Mouse (Mus musculus) small intestine, adult 2 months (tissue): ENCODE measurements around the gene Abraxas1. TPM values are rescaled to one million over a fixed set of nuclear protein-coding genes. Genes with fewer than 3 reads are reported as not detected.

ENCODE experiments used
- H3K27ac ChIP-seq: fragments of 200-500 bp; 2 replicates; pipeline ENCODE4 v1.5.1; 2012; ENCODE audit warnings: low read depth, low read length, control low read depth, inconsistent platforms; ENCODE audit not compliant: insufficient read depth
- H3K27me3 ChIP-seq: fragments of 200-500 bp; 2 replicates; pipeline ENCODE4 v1.6.1; 2012; ENCODE audit warnings: mild to moderate bottlenecking, moderate library complexity, low read length, inconsistent platforms; ENCODE audit not compliant: control insufficient read depth, insufficient read depth
- H3K36me3 ChIP-seq: fragments of 200-500 bp; 2 replicates; pipeline ENCODE4 v1.6.1; 2012; ENCODE audit warnings: mild to moderate bottlenecking, low read length, control low read depth, inconsistent platforms; ENCODE audit not compliant: control insufficient read depth, insufficient read depth
- H3K4me1 ChIP-seq: fragments of 200-500 bp; 2 replicates; pipeline ENCODE4 v1.6.1; 2012; ENCODE audit warnings: low read length, inconsistent platforms, mixed read lengths; ENCODE audit not compliant: control insufficient read depth, insufficient read depth, insufficient read length
- H3K4me3 ChIP-seq: fragments of 200-500 bp; 2 replicates; pipeline ENCODE4 v1.5.1; 2012; ENCODE audit warnings: low read depth, mild to moderate bottlenecking, control low read depth, inconsistent platforms, low read length, moderate library complexity
- CTCF ChIP-seq: fragments of 200-500 bp; IDR thresholded peaks from 2 replicates; pipeline ENCODE4 v1.5.1; 2012; ENCODE audit warnings: low read depth, mild to moderate bottlenecking, control low read depth, inconsistent platforms, low read length, moderate library complexity, mixed read lengths; ENCODE audit not compliant: insufficient replicate concordance, insufficient read length; ENCODE audit errors: extremely low read depth
- POLR2A ChIP-seq: fragments of 200-500 bp; IDR thresholded peaks from 2 replicates; pipeline ENCODE4 v1.6.1; 2012; ENCODE audit warnings: low read depth, mild to moderate bottlenecking, control low read depth, inconsistent platforms, low read length, moderate library complexity
- WGBS: fragments of 180-500 bp; shearing (Covaris S2); methylation state at CpG from one replicate; pipeline ENCODE4 v1.1.7; 2018; 5-methylcytosine and 5-hydroxymethylcytosine counted together
- polyA plus RNA-seq: library from polyadenylated mRNA; depleted of rRNA; stranded (reverse); fragments of >200 nt; gene quantifications from 2 replicates; pipeline ENCODE4 v1.2.3, GENCODE M21; 2012; rRNA removed

The Abraxas1 gene
- polyA plus RNA-seq, 1 experiment, result 0.95 TPM

GRCm38 (mm10) chr5:100760049-100760663 is 60.6 kb downstream of the Abraxas1 start:
- H3K27me3 ChIP-seq, result no peaks in the 10 kb centered on the region
- TF ChIP-seq CTCF, result no peak
- no peak for TF ChIP-seq POLR2A
- 65% methylated on average over 10 of the region's 10 CpGs for WGBS

GRCm38 (mm10) chr5:100758121-100758520 is 62.6 kb downstream of the Abraxas1 start:
- Histone ChIP-seq H3K27me3 (no peaks in the 10 kb centered on the region), H3K27ac (no peak overlapping the region), H3K4me3 (no peak overlapping the region), H3K4me1 (no peaks in the 10 kb centered on the region), H3K36me3 (peaks cover 3% of the 10 kb centered on the region; the same call in 1 of the 2 replicates)
- WGBS, result 93% methylated on average over 5 of the region's 5 CpGs
- TF ChIP-seq CTCF (no peak), POLR2A (no peak)

More at GRCm38 (mm10) chr5:100760049-100760663, 60.6 kb downstream of the Abraxas1 start:
- no peak overlapping the region for H3K27ac ChIP-seq
- H3K4me1 ChIP-seq, result no peaks in the 10 kb centered on the region
- H3K36me3 ChIP-seq, result peaks cover 16% of the 10 kb centered on the region
- no peak overlapping the region for H3K4me3 ChIP-seq

Other genes with a start within 250 kb of the Abraxas1 start
- gene Plac8, start 248.7 kb downstream of the Abraxas1 start, polyA plus RNA-seq, result 1,430 and 1,806 TPM in 2 replicates
- 71.5 and 86.2 TPM in 2 replicates for gene Coq2, start 145.8 kb downstream of the Abraxas1 start, polyA plus RNA-seq
- gene Hpse, start 101.2 kb downstream of the Abraxas1 start, polyA plus RNA-seq, result 5.4 and 8.2 TPM in 2 replicates
- gene Helq, start 22.4 kb downstream of the Abraxas1 start, polyA plus RNA-seq, result 2.5 and 4.8 TPM in 2 replicates
- 1.8 and 3.4 TPM in 2 replicates for gene Mrps18c, start 22.3 kb downstream of the Abraxas1 start, polyA plus RNA-seq
- gene Gpat3, start 24.7 kb upstream of the Abraxas1 start, polyA plus RNA-seq, result 10.9 and 28.4 TPM in 2 replicates